Mouse (Mus musculus) CH12.LX (cell line): Measurements from ENCODE around the gene Atg5. TPM values are rescaled to one million over a fixed set of nuclear protein-coding genes. Genes with fewer than 3 reads are reported as not detected.

Experiments
- DNase-seq: peaks from one replicate; pipeline ENCODE4 v3.0.0-alpha.2; 2013; ENCODE audit errors: extremely low read depth
- H3K27ac ChIP-seq: 2 replicates; pipeline ENCODE4 v1.5.1; 2012; ENCODE audit warnings: low read depth, mild to moderate bottlenecking, control low read depth, moderate library complexity; ENCODE audit not compliant: insufficient read depth
- H3K27me3 ChIP-seq: replicated peaks from 2 replicates; pipeline ENCODE3; 2012; ENCODE audit warnings: inconsistent platforms
- H3K36me3 ChIP-seq, 2 experiments: replicated peaks in 1 of 2; 2 replicates each; pipeline versions ENCODE3 to v1.6.1; 2012; ENCODE audit warnings: inconsistent platforms in 1 of 2, low read length in 1 of 2, mild to moderate bottlenecking in 1 of 2, mixed read lengths in 1 of 2, moderate library complexity in 1 of 2; ENCODE audit not compliant: control insufficient read depth in 1 of 2, insufficient read depth in 1 of 2
- H3K4me1 ChIP-seq, 2 experiments: 2 replicates each; pipeline ENCODE4 v1.6.1; 2012; ENCODE audit warnings: inconsistent platforms in 1 of 2, moderate library complexity in 1 of 2; ENCODE audit not compliant: insufficient read depth in 2 of 2, control insufficient read depth in 1 of 2
- H3K4me2 ChIP-seq: 2 replicates; pipeline ENCODE4 v1.6.1; 2012; ENCODE audit warnings: low read depth, mild to moderate bottlenecking, control low read depth; ENCODE audit not compliant: poor library complexity, insufficient read depth, severe bottlenecking
- H3K4me3 ChIP-seq, 3 experiments: fragments of 150-350 bp in 1 of 3; sonication (generic) in 1 of 3; replicated peaks in 1 of 3; 2 replicates each; pipeline versions ENCODE3 to v1.5.1; 2011 to 2012; ENCODE audit warnings: low read depth in 2 of 3, low read length in 2 of 3, mild to moderate bottlenecking in 2 of 3, moderate library complexity in 2 of 3, control low read depth in 1 of 3, improper control_type of control experiment in 1 of 3, inconsistent platforms in 1 of 3, mixed read lengths in 1 of 3; ENCODE audit not compliant: poor library complexity in 1 of 3
- H3K79me2 ChIP-seq: replicated peaks from 2 replicates; pipeline ENCODE4 v1.6.1; 2012; ENCODE audit warnings: mild to moderate bottlenecking, moderate library complexity; ENCODE audit not compliant: control insufficient read depth, poor library complexity, insufficient read depth, severe bottlenecking; ENCODE audit errors: extremely low read depth
- H3K9ac ChIP-seq: 2 replicates; pipeline ENCODE4 v1.6.1; 2012; ENCODE audit warnings: low read depth, mild to moderate bottlenecking, control low read depth, moderate library complexity; ENCODE audit not compliant: insufficient read depth
- H3K9me3 ChIP-seq: replicated peaks from 2 replicates; pipeline ENCODE3; 2012; ENCODE audit warnings: low read length, inconsistent platforms, mixed read lengths
- BHLHE40 ChIP-seq: IDR thresholded peaks from 2 replicates; pipeline ENCODE4 v1.6.1; 2011; ENCODE audit warnings: mild to moderate bottlenecking, low read depth, low read length, improper control_type of control experiment
- CHD1 ChIP-seq: IDR thresholded peaks from 2 replicates; pipeline ENCODE4 v1.6.1; 2012; ENCODE audit warnings: low read depth, low read length, improper control_type of control experiment, inconsistent platforms
- CHD2 ChIP-seq: IDR thresholded peaks from 2 replicates; pipeline ENCODE4 v1.6.1; 2011; ENCODE audit warnings: low read length, improper control_type of control experiment
- CTCF ChIP-seq, 2 experiments: IDR thresholded peaks in 1 of 2; conservative IDR thresholded peaks in 1 of 2; 2 replicates each; pipeline ENCODE4 v1.5.1; 2011 to 2012; ENCODE audit warnings: low read depth in 2 of 2, low read length in 2 of 2, improper control_type of control experiment in 1 of 2, inconsistent platforms in 1 of 2, mild to moderate bottlenecking in 1 of 2, moderate library complexity in 1 of 2
- E2F4 ChIP-seq: IDR thresholded peaks from 2 replicates; pipeline ENCODE4 v1.6.1; 2011; ENCODE audit warnings: low read depth, low read length, improper control_type of control experiment; ENCODE audit not compliant: insufficient replicate concordance
- ETS1 ChIP-seq: conservative IDR thresholded peaks from 2 replicates; pipeline ENCODE4 v1.6.1; 2012; ENCODE audit warnings: low read depth, mild to moderate bottlenecking, inconsistent platforms, low read length, improper control_type of control experiment, moderate library complexity
- GABPA ChIP-seq: IDR thresholded peaks from 2 replicates; pipeline ENCODE4 v1.6.1; 2012; ENCODE audit warnings: low read depth, low read length, improper control_type of control experiment, inconsistent platforms; ENCODE audit not compliant: insufficient replicate concordance
- IRF4 ChIP-seq: IDR thresholded peaks from 2 replicates; pipeline ENCODE4 v1.6.1; 2014; ENCODE audit warnings: low read depth, mild to moderate bottlenecking, inconsistent platforms, low read length, improper control_type of control experiment
- JUN ChIP-seq: IDR thresholded peaks from 2 replicates; pipeline ENCODE4 v1.6.1; 2011; ENCODE audit warnings: low read depth, mild to moderate bottlenecking, low read length, improper control_type of control experiment, moderate library complexity; ENCODE audit not compliant: insufficient read depth
- KAT2A ChIP-seq: IDR thresholded peaks from 2 replicates; pipeline ENCODE4 v1.6.1; 2012; ENCODE audit warnings: low read length, improper control_type of control experiment, inconsistent platforms; ENCODE audit not compliant: insufficient replicate concordance
- MAX ChIP-seq: IDR thresholded peaks from 2 replicates; pipeline ENCODE4 v1.6.1; 2011; ENCODE audit warnings: low read length, improper control_type of control experiment
- MEF2A ChIP-seq: IDR thresholded peaks from 2 replicates; pipeline ENCODE4 v1.6.1; 2014; ENCODE audit warnings: low read depth, mild to moderate bottlenecking, inconsistent platforms, low read length, improper control_type of control experiment, borderline replicate concordance
- NELFE ChIP-seq: IDR thresholded peaks from 2 replicates; pipeline ENCODE4 v1.6.1; 2011; ENCODE audit warnings: low read depth, low read length, improper control_type of control experiment
- NRF1 ChIP-seq: IDR thresholded peaks from 2 replicates; pipeline ENCODE4 v1.6.1; 2014; ENCODE audit warnings: low read depth, mild to moderate bottlenecking, inconsistent platforms, low read length, improper control_type of control experiment, moderate library complexity
- POLR2A ChIP-seq: IDR thresholded peaks from 2 replicates; pipeline ENCODE4 v1.6.1; 2011; ENCODE audit warnings: low read depth, mild to moderate bottlenecking, improper control_type of control experiment, low read length
- POLR2AphosphoS2 ChIP-seq: IDR thresholded peaks from 2 replicates; pipeline ENCODE4 v1.6.1; 2011; ENCODE audit warnings: low read depth, low read length, improper control_type of control experiment
- RAD21 ChIP-seq: IDR thresholded peaks from 2 replicates; pipeline ENCODE4 v1.6.1; 2011; ENCODE audit warnings: low read depth, mild to moderate bottlenecking, low read length, improper control_type of control experiment, moderate library complexity
- RCOR1 ChIP-seq: conservative IDR thresholded peaks from 2 replicates; pipeline ENCODE4 v1.6.1; 2012; ENCODE audit warnings: low read depth, mild to moderate bottlenecking, inconsistent platforms, low read length, improper control_type of control experiment
- SMC3 ChIP-seq: IDR thresholded peaks from 2 replicates; pipeline ENCODE4 v1.6.1; 2011; ENCODE audit warnings: low read depth, low read length, improper control_type of control experiment
- TBP ChIP-seq: conservative IDR thresholded peaks from 2 replicates; pipeline ENCODE4 v1.6.1; 2011; ENCODE audit warnings: low read depth, low read length, improper control_type of control experiment
- UBTF ChIP-seq: IDR thresholded peaks from 2 replicates; pipeline ENCODE4 v1.6.1; 2012; ENCODE audit warnings: low read depth, mild to moderate bottlenecking, inconsistent platforms, low read length, improper control_type of control experiment, moderate library complexity
- ZNF384 ChIP-seq: IDR thresholded peaks from 2 replicates; pipeline ENCODE4 v1.6.1; 2012; ENCODE audit warnings: low read depth, low read length, improper control_type of control experiment, inconsistent platforms
- dilution Hi-C: fragments of 300-500 bp; cut with MboI; formaldehyde crosslinking; loops from 2 replicates; pipeline ENCODE4 v1.14.3; 2020; ENCODE audit warnings: low sequenced_read_pairs; ENCODE audit not compliant: extremely low pct_unique_long_range_greater_than_20kb, extremely low pct_ligation_motif_present
- in situ Hi-C: fragments of 300-500 bp; cut with MboI; formaldehyde crosslinking; loops from 3 replicates; pipeline ENCODE4 v1.14.3; 2019; ENCODE audit warnings: low sequenced_read_pairs, low pct_ligation_motif_present, low pct_unique_long_range_greater_than_20kb, mixed read lengths
- polyA plus RNA-seq: library from polyadenylated mRNA; unstranded; fragments of >175 nt; gene quantifications from 2 replicates; pipeline ENCODE4 v1.2.1, GENCODE M21; 2012; ENCODE audit warnings: low read depth; ENCODE audit not compliant: insufficient read length
- total RNA-seq, 2 experiments: library from RNA; depleted of rRNA; stranded (reverse); fragments of 300-350 nt in 1 of 2; fragments of >200 nt in 1 of 2; gene quantifications; 2 replicates each; pipeline ENCODE4 v1.2.3; 2012 to 2014

The Atg5 gene
- total and polyA plus RNA-seq, 3 experiments, result 15.6 to 47.5 (median 34.7) TPM

GRCm38 (mm10) chr10:44309250-44309649 lies 41.1 kb downstream of the Atg5 start:
- no peak overlapping the region for H3K27ac ChIP-seq
- H3K36me3 ChIP-seq, result peaks cover 6 to 46% of the 10 kb centered on the region in 2 experiments
- no peaks in the 10 kb centered on the region for H3K9me3 ChIP-seq
- TF ChIP-seq NELFE (no peak), JUN (no peak), UBTF (no peak), E2F4 (no peak), MEF2A (no peak), IRF4 (no peak), CHD1 (no peak), ZNF384 (no peak), CTCF (conservative IDR thresholded peaks at IDR 0.05 in 1 of 2, IDR thresholded peaks at IDR 0.05 in 1 of 2; ENCODE audit: low read depth in 2 of 2, low read length in 2 of 2) (no peak), BHLHE40 (no peak), TBP (no peak), GABPA (no peak), NRF1 (no peak), POLR2A (no peak), RAD21 (no peak), MAX (no peak), ETS1 (no peak), SMC3 (no peak)
- DNase-seq, result no peak
- no peaks in the 10 kb centered on the region for H3K27me3 ChIP-seq
- H3K4me2 ChIP-seq, result no peak overlapping the region
- in situ Hi-C loops, result loop anchor here (10.0 kb wide), 1 partner anchor 696 kb away; no protein-coding TSS in a partner anchor
- dilution Hi-C loops, result no loop called here
- no peak overlapping the region for H3K9ac ChIP-seq
- no peaks in the 10 kb centered on the region for H3K79me2 ChIP-seq
- peaks cover 8 to 37% of the 10 kb centered on the region in 2 experiments for H3K4me1 ChIP-seq
- H3K4me3 ChIP-seq, result no peak overlapping the region

DNA sequence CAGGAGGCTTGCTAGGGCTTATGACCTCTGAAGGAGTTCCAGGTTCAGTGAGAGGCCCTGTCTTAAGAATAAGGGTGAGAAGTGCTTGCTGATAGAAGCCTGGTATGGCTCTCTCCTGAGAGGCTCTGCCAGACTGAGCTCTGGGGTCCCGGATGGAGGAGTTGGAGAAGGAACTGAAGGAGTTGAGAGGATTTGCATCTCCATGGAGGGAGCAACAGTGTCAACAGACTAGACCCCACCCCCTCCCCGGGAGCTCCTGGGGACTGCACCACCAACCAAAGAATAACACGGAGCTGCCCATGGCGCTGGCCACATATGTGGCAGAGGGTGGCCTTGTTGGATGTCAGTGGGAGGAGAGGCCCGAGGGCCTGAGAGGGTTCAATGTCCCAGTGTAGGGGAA lies 47.1 kb downstream of the Atg5 start:
- in situ Hi-C loops (no loop called here), dilution Hi-C loops (no loop called here)
- H3K27ac ChIP-seq, result no peak overlapping the region

More for the DNA sequence above, 47.1 kb downstream of the Atg5 start:
- Histone ChIP-seq H3K27me3 (no peaks in the 10 kb centered on the region), H3K79me2 (no peaks in the 10 kb centered on the region), H3K9ac (no peak overlapping the region), H3K4me1 (peaks cover 0 to 14% of the 10 kb centered on the region in 2 experiments; a peak in 2 of 4 replicates), H3K36me3 (peaks cover 6 to 46% of the 10 kb centered on the region in 2 experiments), H3K4me2 (no peak overlapping the region), H3K9me3 (no peaks in the 10 kb centered on the region), H3K4me3 (no peak overlapping the region)
- TF ChIP-seq POLR2AphosphoS2, result no peak
- no peak for TF ChIP-seq RCOR1
- no peak for TF ChIP-seq KAT2A
- no peak for TF ChIP-seq SMC3
- no peak for TF ChIP-seq CHD2
- no peak for DNase-seq
